Mouse (Mus musculus): ENCODE results near the gene Ppp1r1a.

DNA sequence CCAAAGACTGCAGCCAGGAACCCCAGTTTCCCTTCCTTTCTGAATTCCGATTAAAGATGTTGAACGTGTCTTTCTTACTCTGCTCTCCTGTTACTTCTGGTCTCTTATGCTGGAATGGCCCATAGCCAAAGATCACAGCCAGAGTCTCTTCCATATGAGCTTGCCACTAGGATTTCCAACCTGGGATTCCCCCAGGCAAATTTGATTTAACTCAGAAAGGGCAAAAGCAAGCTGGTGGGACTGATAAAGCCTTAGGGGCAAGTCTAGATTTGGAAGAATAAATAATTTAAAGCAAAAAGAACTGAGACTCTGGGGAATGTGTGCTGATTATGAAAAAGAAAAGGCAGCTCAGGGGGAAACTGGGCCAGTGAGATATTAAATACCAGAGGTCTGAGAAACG lies 52.7 kb downstream of the Ppp1r1a start:
- TF ChIP-seq CTCF (IDR thresholded peaks at IDR 0.05; ENCODE audit: control insufficient read depth, insufficient read depth, insufficient replicate concordance, low read depth, low read length) (no peak), POLR2A (IDR thresholded peaks at IDR 0.05; ENCODE audit: control insufficient read depth, low read depth, low read length) (no peak)

Data from testis, adult 2 months (tissue).